Mouse (Mus musculus): ENCODE results near the gene Gm15155.
"Not testable (repeated sequence)": the region's sequence is repeated elsewhere in the genome, so short reads cannot be mapped to it uniquely, and the experiment has no call there.

The Gm15155 gene

GRCm38 (mm10) chrX:155624341-155624841 lies at the start of gene Gm15155:
Gene Gm15155, plus strand, starts transcription at chrX:155624741.
- no peak for DNase-seq

- no peak for DNase-seq
These were observed 44.8 kb upstream of the Gm15155 start for GRCm38 (mm10) chrX:155579791-155580190.

- no peak for DNase-seq
These were observed 40.0 kb upstream of the Gm15155 start for GRCm38 (mm10) chrX:155584586-155584985.

- no peak for DNase-seq
These were observed 33.1 kb upstream of the Gm15155 start for GRCm38 (mm10) chrX:155591490-155591889.

- no peak for DNase-seq
These were observed 32.1 kb upstream of the Gm15155 start for GRCm38 (mm10) chrX:155592467-155592866.

- DNase-seq: no peak
These were observed 29.9 kb upstream of the Gm15155 start for GRCm38 (mm10) chrX:155594685-155595084.

- no peak for DNase-seq
These were observed 28.2 kb upstream of the Gm15155 start for GRCm38 (mm10) chrX:155596390-155596789.

GRCm38 (mm10) chrX:155601196-155601595 lies 23.3 kb upstream of the Gm15155 start:
- DNase-seq: no peak

- no peak for DNase-seq
These were observed 2.0 kb upstream of the Gm15155 start for GRCm38 (mm10) chrX:155622527-155622926.

- DNase-seq: no peak
These were observed 1.5 kb upstream of the Gm15155 start for GRCm38 (mm10) chrX:155622961-155623599.

GRCm38 (mm10) chrX:155623701-155624281 lies 750 bp upstream of the Gm15155 start, which contains the start of gene Ptchd1:
Gene Ptchd1, minus strand, starts transcription at chrX:155623814.
- DNase-seq: peak; percentile 4

- no peak for DNase-seq
These were observed 354 bp downstream of the Gm15155 start for GRCm38 (mm10) chrX:155624895-155625294.

- DNase-seq: no peak
These were observed 1.2 kb downstream of the Gm15155 start for GRCm38 (mm10) chrX:155625671-155626196.

- no peak for DNase-seq
These were observed 19.4 kb downstream of the Gm15155 start for GRCm38 (mm10) chrX:155643975-155644374.

GRCm38 (mm10) chrX:155645975-155646374 lies 21.4 kb downstream of the Gm15155 start:
- no peak for DNase-seq

- no peak for DNase-seq
These were observed 33.4 kb downstream of the Gm15155 start for GRCm38 (mm10) chrX:155657971-155658370.

- DNase-seq: not testable (repeated sequence)
These were observed 65.9 kb downstream of the Gm15155 start for GRCm38 (mm10) chrX:155690440-155690839.

GRCm38 (mm10) chrX:155724157-155724556 lies 99.6 kb downstream of the Gm15155 start:
- no peak for DNase-seq

- DNase-seq: no peak
These were observed 103.8 kb downstream of the Gm15155 start for GRCm38 (mm10) chrX:155728387-155728786.

GRCm38 (mm10) chrX:155888118-155888517 lies 263.6 kb downstream of the Gm15155 start:
- no peak for DNase-seq

GRCm38 (mm10) chrX:155900040-155900439 lies 275.5 kb downstream of the Gm15155 start:
- DNase-seq: peak; percentile 57

GRCm38 (mm10) chrX:155901742-155902141 lies 277.2 kb downstream of the Gm15155 start:
- no peak for DNase-seq

GRCm38 (mm10) chrX:155903108-155903507 lies 278.6 kb downstream of the Gm15155 start:
- no peak for DNase-seq

- no peak for DNase-seq
These were observed 385.2 kb downstream of the Gm15155 start for GRCm38 (mm10) chrX:156009756-156010155.

Data from kidney, adult 11 months (tissue).